ENCODE assay signal across 8 mouse cellular contexts in genomic region chr1:134188989-134189729, GRCm38 (mm10). TPM values are rescaled to one million over a fixed set of nuclear protein-coding genes. Genes with fewer than 3 reads are reported as not detected.
A peak's percentile ranks its signal among the peaks of the same experiment; 100 is the strongest.
DNase-seq lines count a peak whose midpoint lies in the region; ATAC-seq and TF ChIP-seq lines count a peak whose summit lies in the region.

No protein-coding gene starts in this region.

- TF ChIP-seq EP300 in MEL (IDR thresholded peaks at IDR 0.05; ENCODE audit: low read depth in 1 of 2, low read length in 2 of 2) = no peak

- WGBS in kidney, adult 2 months = 29% methylated on average over 12 of the region's 12 CpGs

- no peaks in the 10 kb centered on the region for H3K4me1 ChIP-seq in kidney, adult 2 months (ENCODE audit: control insufficient read depth, insufficient read depth, low read length)
- H3K4me1 ChIP-seq in MEL (ENCODE audit: control insufficient read depth in 1 of 2, insufficient read depth in 2 of 2, low read length in 2 of 2) = no peaks in the 10 kb centered on the region; a peak in 1 of 4 replicates

- H3K36me3 ChIP-seq in kidney, adult 2 months (ENCODE audit: control insufficient read depth, insufficient read depth, low read length) = no peaks in the 10 kb centered on the region
- H3K36me3 ChIP-seq in MEL (ENCODE audit: control insufficient read depth in 1 of 2, insufficient read depth in 2 of 2, low read length in 2 of 2) = no peaks in the 10 kb centered on the region

- H3K9ac ChIP-seq in MEL (ENCODE audit: control insufficient read depth, low read depth, low read length, poor library complexity, severe bottlenecking) = no peak overlapping the region

- no peak for TF ChIP-seq POLR2A in kidney, adult 2 months (IDR thresholded peaks at IDR 0.05; ENCODE audit: low read depth, low read length)
- TF ChIP-seq POLR2A in MEL (IDR thresholded peaks at IDR 0.05; ENCODE audit: control insufficient read depth in 1 of 2, insufficient read depth in 1 of 2, low read depth in 1 of 2, low read length in 2 of 2, poor library complexity in 1 of 2) = no peak

- no peak; the same call in 1 of the 2 replicates for TF ChIP-seq CTCF in kidney, adult 2 months (conservative IDR thresholded peaks at IDR 0.05; ENCODE audit: insufficient read depth, insufficient read length, low read depth, low read length)
- TF ChIP-seq CTCF in MEL (IDR thresholded peaks at IDR 0.05 in 2 of 3, conservative IDR thresholded peaks at IDR 0.05 in 1 of 3; ENCODE audit: control insufficient read depth in 1 of 3, insufficient read depth in 1 of 3, low read depth in 2 of 3, low read length in 3 of 3, poor library complexity in 1 of 3, severe bottlenecking in 1 of 3) = peak in 1 of 3 experiments; percentile 38; a peak in 2 of 6 replicates

- peak; percentile 47 for TF ChIP-seq RAD21 in MEL (IDR thresholded peaks at IDR 0.05; ENCODE audit: low read depth, low read length)

- peak; percentile 88 for ATAC-seq in granulocyte monocyte progenitor cell, adult 5-6 weeks (replicated peaks; ENCODE audit: poor library complexity, severe bottlenecking)

- H3K9me3 ChIP-seq in MEL (replicated peaks; ENCODE audit: insufficient read depth, low read length) = no peaks in the 10 kb centered on the region

- H3K27ac ChIP-seq in kidney, adult 2 months (ENCODE audit: insufficient read depth, low read depth, low read length) = no peak overlapping the region
- H3K27ac ChIP-seq in MEL (ENCODE audit: control insufficient read depth, low read depth, low read length) = no peak overlapping the region

- H3K4me3 ChIP-seq in kidney, adult 2 months (ENCODE audit: insufficient read depth, low read depth, low read length) = no peak overlapping the region
- H3K4me3 ChIP-seq in MEL (ENCODE audit: control insufficient read depth in 1 of 2, insufficient read depth in 1 of 2, low read depth in 2 of 2, low read length in 2 of 2) = no peak overlapping the region

- peak; percentile 12 for DNase-seq in kidney, adult 9 months
- DNase-seq in kidney, adult 2 months = no peak
- DNase-seq in MEL (ENCODE audit: low read depth, low spot score) = peak; percentile 78
- DNase-seq in lung, postnatal 36 days = peak; percentile 88
- no peak for DNase-seq in adrenal gland, adult 18-20 months (ENCODE audit: low spot score in 2 of 2)
- no peak for DNase-seq in right cerebral cortex, postnatal 14 days
- no peak for DNase-seq in gastrocnemius, adult 18-20 months (ENCODE audit: low spot score)

- H3K79me2 ChIP-seq in MEL (ENCODE audit: control insufficient read depth, insufficient read depth, low read length, poor library complexity) = no peaks in the 10 kb centered on the region

- H3K27me3 ChIP-seq in kidney, adult 2 months (replicated peaks; ENCODE audit: control insufficient read depth, insufficient read depth, low read length) = no peaks in the 10 kb centered on the region
- H3K27me3 ChIP-seq in MEL (ENCODE audit: control insufficient read depth in 1 of 2, insufficient read depth in 2 of 2, low read length in 2 of 2) = peaks cover 0 to 1% of the 10 kb centered on the region in 2 experiments; a peak in 1 of 4 replicates

TF ChIP-seq in MEL, 35 proteins besides CTCF, POLR2A, EP300 and RAD21:
- no peak for TF ChIP-seq SIN3A (IDR thresholded peaks at IDR 0.05; ENCODE audit: low read length)
- no peak for TF ChIP-seq ZMIZ1 (IDR thresholded peaks at IDR 0.05; ENCODE audit: low read depth, low read length)
- peak; percentile 43 for TF ChIP-seq SMC3 (IDR thresholded peaks at IDR 0.05; ENCODE audit: low read depth, low read length)
- TF ChIP-seq POLR2AphosphoS5 (IDR thresholded peaks at IDR 0.05; ENCODE audit: borderline replicate concordance, low read depth, low read length) = no peak
- no peak for TF ChIP-seq UBTF (IDR thresholded peaks at IDR 0.05; ENCODE audit: borderline replicate concordance, insufficient read depth, low read depth, low read length)
- TF ChIP-seq E2F4 (IDR thresholded peaks at IDR 0.05; ENCODE audit: borderline replicate concordance, low read depth, low read length) = no peak
TF ChIP-seq in MEL: peak in this region for 1.

RNA-seq across cellular contexts. Expression of gene Mybph, which starts 4.1 kb away (rescaled TPM):
- 0.12 and 0.89 TPM in 2 replicates for polyA plus RNA-seq in kidney, adult 2 months (2012; rRNA removed)
- not detected in 2 replicates for total RNA-seq in MEL (2012; rRNA removed)
- not detected for polyA plus RNA-seq in MEL (2012; ENCODE audit: insufficient read depth in 1 of 2, insufficient read length in 2 of 2, low read depth in 1 of 2, low replicate concordance in 2 of 2, missing spikeins in 1 of 2)
- not detected in 2 replicates for total RNA-seq in granulocyte monocyte progenitor cell, adult 5-6 weeks (2014; fragmentation: Nextera tagmentation)
- total RNA-seq in granulocyte monocyte progenitor cell, adult 5-6 weeks (2017) = not detected in 2 replicates
- total RNA-seq in adrenal gland, adult 18-20 months (2021) = under 1 TPM in 1 of 2 experiments, not detected in 1; 0.16 TPM
- total RNA-seq in gastrocnemius, adult 18-20 months (2021) = 100 to 1,000 TPM; 192 to 275 TPM

RNA-seq across cellular contexts. Expression of gene Chil1, which starts 7.2 kb away (rescaled TPM):
- 0.56 TPM in 2 replicates for polyA plus RNA-seq in kidney, adult 2 months (2012; rRNA removed)
- not detected in 2 replicates for total RNA-seq in MEL (2012; rRNA removed)
- not detected for polyA plus RNA-seq in MEL (2012; ENCODE audit: insufficient read depth in 1 of 2, insufficient read length in 2 of 2, low read depth in 1 of 2, low replicate concordance in 2 of 2, missing spikeins in 1 of 2)
- total RNA-seq in granulocyte monocyte progenitor cell, adult 5-6 weeks (2014; fragmentation: Nextera tagmentation) = not detected in 2 replicates
- 4.7 and 6.3 TPM in 2 replicates for total RNA-seq in granulocyte monocyte progenitor cell, adult 5-6 weeks (2017)
- 1 to 10 TPM; 1.2 to 1.7 TPM for total RNA-seq in adrenal gland, adult 18-20 months (2021)
- 1 to 10 TPM; 1.1 to 2.0 TPM for total RNA-seq in gastrocnemius, adult 18-20 months (2021)

RNA-seq across cellular contexts. Expression of gene Adora1, which starts 46.1 kb away (rescaled TPM):
- 13.5 and 16.6 TPM in 2 replicates for polyA plus RNA-seq in kidney, adult 2 months (2012; rRNA removed)
- 0.03 TPM in 1 of 2 replicates, not detected in the other for total RNA-seq in MEL (2012; rRNA removed)
- polyA plus RNA-seq in MEL (2012; ENCODE audit: insufficient read depth in 1 of 2, insufficient read length in 2 of 2, low read depth in 1 of 2, low replicate concordance in 2 of 2, missing spikeins in 1 of 2) = not detected
- total RNA-seq in granulocyte monocyte progenitor cell, adult 5-6 weeks (2014; fragmentation: Nextera tagmentation) = not detected in 2 replicates
- not detected in 2 replicates for total RNA-seq in granulocyte monocyte progenitor cell, adult 5-6 weeks (2017)
- total RNA-seq in adrenal gland, adult 18-20 months (2021) = 100 to 1,000 TPM; 111 to 130 TPM
- under 1 TPM; 0.25 to 0.66 TPM for total RNA-seq in gastrocnemius, adult 18-20 months (2021)

Comparison
In these comparisons a context has a peak if more than half of its experiments do, and no peak if none do; other contexts are left out.
1. DNase-seq: peak in kidney, adult 9 months (single experiment), MEL (single experiment) and lung, postnatal 36 days (single experiment); none in kidney, adult 2 months (single experiment), adrenal gland, adult 18-20 months (0 of 2), right cerebral cortex, postnatal 14 days (single experiment) and gastrocnemius, adult 18-20 months (single experiment).
2. RNA of gene Mybph, which starts 4.1 kb away (total RNA-seq): 192 to 275 TPM in gastrocnemius, adult 18-20 months; 0.16 TPM in adrenal gland, adult 18-20 months, not detected in MEL and not detected in granulocyte monocyte progenitor cell, adult 5-6 weeks; every median in the first group is over 100 times any median in the second.
3. RNA of gene Adora1, which starts 46.1 kb away (total RNA-seq): 111 to 130 TPM in adrenal gland, adult 18-20 months; 0.25 to 0.66 TPM in gastrocnemius, adult 18-20 months, 0.03 TPM in MEL and not detected in granulocyte monocyte progenitor cell, adult 5-6 weeks; every median in the first group is over 10 times any median in the second.